Mouse (Mus musculus): Measurements from ENCODE around the gene Lrrc57. TPM values are rescaled to one million over a fixed set of nuclear protein-coding genes. Genes with fewer than 3 reads are reported as not detected.
A peak's percentile ranks its signal among the peaks of the same experiment; 100 is the strongest.

The Lrrc57 gene
- total and polyA plus RNA-seq, 2 experiments, result 6.3 to 8.7 TPM

- no peak overlapping the region for H3K9ac ChIP-seq (ENCODE audit: low read depth, low read length)
- H3K27me3 ChIP-seq (ENCODE audit: control insufficient read depth, insufficient read depth, low read length), result no peaks in the 10 kb centered on the region
- no peak overlapping the region for H3K27ac ChIP-seq (replicated peaks; ENCODE audit: insufficient read depth, low read depth, low read length)
- H3K79me2 ChIP-seq (ENCODE audit: control insufficient read depth, insufficient read depth, low read length), result no peaks in the 10 kb centered on the region
- no peak for TF ChIP-seq CTCF (IDR thresholded peaks at IDR 0.05; ENCODE audit: low read depth, low read length)
- TF ChIP-seq POLR2A (IDR thresholded peaks at IDR 0.05; ENCODE audit: extremely low read depth, insufficient read depth, low read length), result no peak
- H3K4me1 ChIP-seq (ENCODE audit: control insufficient read depth, insufficient read depth, low read length), result no peaks in the 10 kb centered on the region
- peaks cover 12% of the 10 kb centered on the region; the same call in 1 of the 2 replicates for H3K36me3 ChIP-seq (ENCODE audit: control insufficient read depth, insufficient read depth, low read length)
- DNase-seq (ENCODE audit: extremely low read depth, low read depth, low spot score), result no peak
- H3K4me3 ChIP-seq (ENCODE audit: insufficient read depth, low read depth, low read length), result no peak overlapping the region
Observed at GRCm38 (mm10) chr2:120622920-120623319, 13.6 kb upstream of the Lrrc57 start.

GRCm38 (mm10) chr2:120619538-120619937 is 10.2 kb upstream of the Lrrc57 start:
- 100% methylated on average over 1 of the region's 1 CpGs for WGBS
- no peak overlapping the region for H3K9ac ChIP-seq (ENCODE audit: low read depth, low read length)
- H3K4me1 ChIP-seq (ENCODE audit: control insufficient read depth, insufficient read depth, low read length), result no peaks in the 10 kb centered on the region
- DNase-seq (ENCODE audit: extremely low read depth, low read depth, low spot score), result no peak
- no peaks in the 10 kb centered on the region for H3K79me2 ChIP-seq (ENCODE audit: control insufficient read depth, insufficient read depth, low read length)
- no peak overlapping the region for H3K27ac ChIP-seq (replicated peaks; ENCODE audit: insufficient read depth, low read depth, low read length)
- TF ChIP-seq POLR2A (IDR thresholded peaks at IDR 0.05; ENCODE audit: extremely low read depth, insufficient read depth, low read length), result no peak
- TF ChIP-seq CTCF (IDR thresholded peaks at IDR 0.05; ENCODE audit: low read depth, low read length), result no peak; the same call in 1 of the 2 replicates
- no peak overlapping the region for H3K4me3 ChIP-seq (ENCODE audit: insufficient read depth, low read depth, low read length)
- peaks cover 24% of the 10 kb centered on the region for H3K36me3 ChIP-seq (ENCODE audit: control insufficient read depth, insufficient read depth, low read length)
- H3K27me3 ChIP-seq (ENCODE audit: control insufficient read depth, insufficient read depth, low read length), result no peaks in the 10 kb centered on the region

DNA sequence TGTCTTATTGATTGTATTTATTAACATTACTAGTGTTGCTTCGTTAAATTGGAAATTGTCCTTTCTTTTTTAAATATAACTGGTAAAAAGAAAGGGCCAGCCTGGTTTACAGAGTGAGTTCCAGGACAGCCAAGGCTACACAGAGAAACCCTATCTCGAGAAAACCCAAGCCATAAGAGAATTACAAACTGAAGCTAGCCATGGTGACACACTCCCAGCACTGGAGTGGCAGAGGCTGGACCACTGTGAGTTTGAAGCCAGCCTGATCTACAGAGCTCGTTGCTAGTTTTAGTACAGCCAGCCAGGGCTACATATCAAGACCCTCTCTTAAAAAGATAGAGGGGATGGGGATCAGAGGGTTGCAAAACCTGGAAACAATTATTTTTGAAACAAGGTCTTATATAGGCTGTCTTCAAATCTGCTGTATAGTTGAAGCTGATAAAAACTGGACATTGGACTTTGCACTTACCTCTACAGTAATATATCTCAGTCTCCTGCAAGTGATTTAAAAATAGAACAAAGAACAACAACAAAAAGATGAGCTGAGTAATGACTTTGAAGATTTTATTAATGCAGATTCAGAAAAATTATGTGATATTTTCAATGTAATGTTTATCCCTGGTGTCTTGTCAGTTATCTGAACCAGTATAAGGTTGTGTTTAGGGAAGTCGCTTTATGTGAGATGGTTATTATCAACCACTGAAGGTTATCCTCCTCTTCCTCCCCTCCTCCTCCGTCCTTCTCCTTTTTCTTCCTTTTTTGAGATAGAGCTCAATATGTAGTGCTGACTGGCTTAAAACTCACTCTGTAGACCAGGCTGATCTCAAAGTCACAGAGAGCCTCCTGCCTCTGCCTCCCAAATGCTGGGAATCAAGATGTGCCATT is 7.2 kb upstream of the Lrrc57 start:
- Histone ChIP-seq H3K4me3 (ENCODE audit: insufficient read depth, low read depth, low read length) (no peak overlapping the region), H3K36me3 (ENCODE audit: control insufficient read depth, insufficient read depth, low read length) (peaks cover 33% of the 10 kb centered on the region), H3K79me2 (ENCODE audit: control insufficient read depth, insufficient read depth, low read length) (no peaks in the 10 kb centered on the region), H3K4me1 (ENCODE audit: control insufficient read depth, insufficient read depth, low read length) (no peaks in the 10 kb centered on the region), H3K27me3 (ENCODE audit: control insufficient read depth, insufficient read depth, low read length) (no peaks in the 10 kb centered on the region), H3K9ac (ENCODE audit: low read depth, low read length) (no peak overlapping the region), H3K27ac (replicated peaks; ENCODE audit: insufficient read depth, low read depth, low read length) (no peak overlapping the region)
- TF ChIP-seq CTCF (IDR thresholded peaks at IDR 0.05; ENCODE audit: low read depth, low read length) (no peak), POLR2A (IDR thresholded peaks at IDR 0.05; ENCODE audit: extremely low read depth, insufficient read depth, low read length) (no peak)
- 88% methylated on average over 5 of the region's 5 CpGs for WGBS
- peak; percentile 15 for DNase-seq (ENCODE audit: extremely low read depth, low read depth, low spot score)

DNA sequence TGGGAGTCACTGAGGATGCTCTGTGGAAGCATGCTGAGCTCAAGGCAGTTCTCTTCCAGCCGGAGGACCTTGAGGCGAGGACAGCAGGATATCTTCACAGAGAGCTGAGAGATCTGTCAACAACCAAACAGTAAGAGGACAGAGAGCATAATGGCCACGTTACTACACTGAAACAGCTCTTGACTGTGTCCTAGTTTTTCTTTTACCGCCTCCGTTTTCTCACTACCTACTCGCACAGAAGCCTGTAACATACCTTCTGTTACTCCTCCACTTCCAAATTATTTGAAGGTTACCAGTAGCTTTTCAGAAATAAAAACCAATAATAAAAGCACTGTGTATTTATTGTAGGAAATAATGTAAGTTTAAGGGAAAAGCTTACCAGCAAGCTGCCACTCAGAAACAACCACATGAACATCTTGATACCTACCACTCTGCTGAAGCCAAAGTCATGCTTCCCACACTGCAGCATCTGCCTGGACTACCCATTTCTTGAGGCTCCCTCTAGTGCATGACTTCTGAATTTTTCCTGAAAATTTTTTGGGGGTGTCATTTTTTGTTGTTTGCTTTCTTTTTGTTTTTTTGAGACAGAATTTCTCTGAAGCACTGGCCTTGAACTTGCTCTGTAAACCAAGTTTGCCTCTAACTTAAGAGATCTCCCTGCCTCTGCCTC is 3.2 kb downstream of the Lrrc57 start:
- DNase-seq (ENCODE audit: extremely low read depth, low read depth, low spot score), result no peak
- no peaks in the 10 kb centered on the region for H3K27me3 ChIP-seq (ENCODE audit: control insufficient read depth, insufficient read depth, low read length)

GRCm38 (mm10) chr2:120599506-120599905 is 9.8 kb downstream of the Lrrc57 start:
- Histone ChIP-seq H3K4me1 (ENCODE audit: control insufficient read depth, insufficient read depth, low read length) (no peaks in the 10 kb centered on the region), H3K36me3 (ENCODE audit: control insufficient read depth, insufficient read depth, low read length) (peaks cover 56% of the 10 kb centered on the region), H3K27ac (replicated peaks; ENCODE audit: insufficient read depth, low read depth, low read length) (no peak overlapping the region), H3K27me3 (ENCODE audit: control insufficient read depth, insufficient read depth, low read length) (no peaks in the 10 kb centered on the region), H3K9ac (ENCODE audit: low read depth, low read length) (no peak overlapping the region), H3K79me2 (ENCODE audit: control insufficient read depth, insufficient read depth, low read length) (no peaks in the 10 kb centered on the region), H3K4me3 (ENCODE audit: insufficient read depth, low read depth, low read length) (no peak overlapping the region)
- TF ChIP-seq CTCF (IDR thresholded peaks at IDR 0.05; ENCODE audit: low read depth, low read length) (no peak), POLR2A (IDR thresholded peaks at IDR 0.05; ENCODE audit: extremely low read depth, insufficient read depth, low read length) (no peak)
- WGBS, result 90% methylated on average over 4 of the region's 4 CpGs
- DNase-seq (ENCODE audit: extremely low read depth, low read depth, low spot score), result no peak

More for the DNA sequence above, 3.2 kb downstream of the Lrrc57 start:
- no peak overlapping the region for H3K27ac ChIP-seq (replicated peaks; ENCODE audit: insufficient read depth, low read depth, low read length)
- H3K4me3 ChIP-seq (ENCODE audit: insufficient read depth, low read depth, low read length), result no peak overlapping the region
- no peaks in the 10 kb centered on the region for H3K79me2 ChIP-seq (ENCODE audit: control insufficient read depth, insufficient read depth, low read length)
- peaks cover 14% of the 10 kb centered on the region for H3K36me3 ChIP-seq (ENCODE audit: control insufficient read depth, insufficient read depth, low read length)
- no peak for TF ChIP-seq CTCF (IDR thresholded peaks at IDR 0.05; ENCODE audit: low read depth, low read length)
- TF ChIP-seq POLR2A (IDR thresholded peaks at IDR 0.05; ENCODE audit: extremely low read depth, insufficient read depth, low read length), result no peak
- peaks cover 3% of the 10 kb centered on the region for H3K4me1 ChIP-seq (ENCODE audit: control insufficient read depth, insufficient read depth, low read length)
- WGBS, result 88% methylated on average over 6 of the region's 6 CpGs
- no peak overlapping the region for H3K9ac ChIP-seq (ENCODE audit: low read depth, low read length)
